Mouse (Mus musculus) forebrain, embryonic 11.5 days (tissue): ENCODE results near the gene Pld4. TPM values are rescaled to one million over a fixed set of nuclear protein-coding genes. Genes with fewer than 3 reads are reported as not detected.

Experiments used
- ATAC-seq: fragments of 200-750 bp; cut with Nextera tagmentation; replicated peaks from 2 replicates; pipeline ENCODE4 v1.8.0; 2017; ENCODE audit warnings: moderate TSS enrichment; ENCODE audit not compliant: low FRiP score
- DNase-seq: peaks from one replicate; pipeline ENCODE4 v3.0.0-alpha.2; 2017; ENCODE audit warnings: low spot score
- H3K27ac ChIP-seq: fragments of 300-500 bp; sonication (generic); 2 replicates; pipeline ENCODE4 v1.5.1; 2014; ENCODE audit warnings: low read depth, low read length
- H3K27me3 ChIP-seq: fragments of 300-500 bp; sonication (generic); 2 replicates; pipeline ENCODE4 v1.6.1; 2014; ENCODE audit warnings: mild to moderate bottlenecking, low read length, mixed read lengths; ENCODE audit not compliant: control insufficient read depth, insufficient read depth
- H3K36me3 ChIP-seq: fragments of 300-500 bp; sonication (generic); 2 replicates; pipeline ENCODE4 v1.6.1; 2014; ENCODE audit warnings: mild to moderate bottlenecking, low read length, moderate library complexity, mixed read lengths; ENCODE audit not compliant: control insufficient read depth, insufficient read depth
- H3K4me1 ChIP-seq: fragments of 300-500 bp; sonication (generic); replicated peaks from 2 replicates; pipeline ENCODE4 v1.6.1; 2014; ENCODE audit warnings: low read length, mixed read lengths; ENCODE audit not compliant: control insufficient read depth, insufficient read depth
- H3K4me2 ChIP-seq: fragments of 300-500 bp; sonication (generic); 2 replicates; pipeline ENCODE4 v1.6.1; 2014; ENCODE audit warnings: low read depth, mild to moderate bottlenecking, low read length, moderate library complexity, mixed read lengths; ENCODE audit not compliant: severe bottlenecking
- H3K4me3 ChIP-seq: fragments of 300-500 bp; sonication (generic); 2 replicates; pipeline ENCODE4 v1.5.1; 2014; ENCODE audit warnings: low read depth, low read length
- H3K9ac ChIP-seq: fragments of 300-500 bp; sonication (generic); 2 replicates; pipeline ENCODE4 v1.6.1; 2014; ENCODE audit warnings: low read length
- H3K9me3 ChIP-seq: fragments of 300-500 bp; sonication (generic); 2 replicates; pipeline ENCODE4 v1.6.1; 2016; ENCODE audit warnings: low read length, mixed read lengths; ENCODE audit not compliant: control insufficient read depth
- WGBS: fragments of 180-500 bp; shearing (Covaris S2); extraction: QIAGEN DNeasy Blood & Tissue Kit; methylation state at CpG from one replicate; pipeline ENCODE4 v1.1.7; 2014; 5-methylcytosine and 5-hydroxymethylcytosine counted together
- polyA plus RNA-seq: library from polyadenylated mRNA; unstranded; fragments of >200 nt; fragmentation: Nextera tagmentation; extraction: Ambion mirVana; gene quantifications from 2 replicates; pipeline ENCODE4 v1.2.1, GENCODE M21; 2014

Gene Pld4
- polyA plus RNA-seq, 1 experiment from 2014 or later, result 3.7 TPM

DNA sequence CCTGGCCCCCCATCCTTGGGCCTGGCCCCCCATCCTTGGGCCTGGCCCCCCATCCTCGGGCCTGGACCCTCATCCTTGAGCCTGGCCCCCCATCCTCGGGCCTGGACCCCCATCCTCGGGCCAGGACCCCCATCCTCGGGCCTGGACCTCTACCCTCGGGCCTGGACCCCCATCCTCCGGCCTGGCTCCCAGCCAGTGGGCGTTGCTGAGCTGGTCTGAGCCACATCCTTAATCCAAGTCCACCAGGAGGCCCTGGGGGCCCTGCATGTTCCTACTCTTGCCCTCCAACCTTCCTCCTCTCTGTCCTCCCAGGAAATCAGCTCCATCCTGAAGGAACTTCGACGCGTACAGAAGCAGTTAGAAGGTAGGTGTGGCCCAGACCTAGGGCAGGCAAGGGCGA, 16.2 kb upstream of the Pld4 start:
- Histone ChIP-seq H3K4me3 (no peak overlapping the region), H3K27me3 (no peaks in the 10 kb centered on the region), H3K27ac (no peak overlapping the region), H3K9ac (no peak overlapping the region), H3K36me3 (no peaks in the 10 kb centered on the region), H3K4me2 (no peak overlapping the region), H3K4me1 (peaks cover 2% of the 10 kb centered on the region; the same call in 1 of the 2 replicates), H3K9me3 (no peaks in the 10 kb centered on the region)
- DNase-seq (peak; percentile 54), ATAC-seq (no peak)
- 87% methylated on average over 11 of the region's 11 CpGs for WGBS

- Histone ChIP-seq H3K4me3 (no peak overlapping the region), H3K4me2 (no peak overlapping the region), H3K9me3 (no peaks in the 10 kb centered on the region), H3K9ac (no peak overlapping the region), H3K27me3 (no peaks in the 10 kb centered on the region), H3K4me1 (peaks cover 2% of the 10 kb centered on the region; the same call in 1 of the 2 replicates), H3K27ac (no peak overlapping the region), H3K36me3 (no peaks in the 10 kb centered on the region)
- DNase-seq (peak; percentile 50), ATAC-seq (no peak)
- WGBS, result 89% methylated on average over 10 of the region's 10 CpGs
Observed at GRCm38 (mm10) chr12:112744891-112745580, 15.4 kb upstream of the Pld4 start.

DNA sequence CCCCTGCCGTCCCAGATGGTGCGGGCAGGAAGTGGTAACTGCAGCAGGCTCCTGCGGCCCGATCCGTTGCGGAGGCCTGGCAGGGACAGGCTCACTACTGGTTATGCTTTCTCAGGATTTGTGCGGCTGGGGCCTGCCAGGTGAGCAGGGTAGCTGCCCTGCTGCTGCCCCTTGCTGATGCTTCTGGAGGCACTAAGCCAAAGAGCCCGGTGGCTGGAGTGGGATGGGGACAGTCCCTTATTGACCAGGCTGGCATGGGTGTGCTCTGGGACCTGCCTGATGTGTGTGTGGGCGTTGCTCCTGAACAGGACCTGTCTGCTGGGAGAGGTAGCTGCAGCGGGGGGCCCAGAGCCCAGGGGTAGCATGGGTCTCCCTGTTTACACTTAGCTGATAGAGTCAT, 14.7 kb upstream of the Pld4 start:
- Histone ChIP-seq H3K4me3 (no peak overlapping the region), H3K4me2 (no peak overlapping the region), H3K36me3 (no peaks in the 10 kb centered on the region), H3K27me3 (no peaks in the 10 kb centered on the region), H3K27ac (no peak overlapping the region), H3K9me3 (no peaks in the 10 kb centered on the region), H3K4me1 (peaks cover 2% of the 10 kb centered on the region; the same call in 1 of the 2 replicates), H3K9ac (no peak overlapping the region)
- WGBS, result 92% methylated on average over 10 of the region's 10 CpGs
- DNase-seq (peak; percentile 49), ATAC-seq (no peak)

DNA sequence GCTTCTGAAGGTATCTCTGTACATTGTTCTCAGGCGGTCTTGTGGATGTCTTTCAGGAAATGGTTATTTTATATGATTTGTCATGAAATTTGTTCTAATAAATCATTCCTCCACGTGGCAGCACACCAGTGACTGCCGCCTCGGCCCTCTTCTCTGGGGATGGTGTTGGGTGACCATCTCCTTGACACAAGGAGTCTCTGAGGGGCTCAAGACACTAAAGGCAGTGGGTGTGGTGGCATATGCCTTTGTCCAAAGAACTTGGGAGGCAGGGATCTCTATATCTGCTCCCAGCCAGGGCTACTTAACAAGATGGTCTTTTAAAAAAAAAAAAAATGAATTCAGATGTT, 14.0 kb upstream of the Pld4 start:
- Histone ChIP-seq H3K27ac (no peak overlapping the region), H3K27me3 (no peaks in the 10 kb centered on the region), H3K9me3 (no peaks in the 10 kb centered on the region), H3K4me3 (no peak overlapping the region), H3K4me2 (no peak overlapping the region), H3K36me3 (no peaks in the 10 kb centered on the region), H3K9ac (no peak overlapping the region), H3K4me1 (peaks cover 2% of the 10 kb centered on the region; the same call in 1 of the 2 replicates)
- peak; percentile 19; the same call in 1 of the 2 replicates for ATAC-seq
- DNase-seq, result peak; percentile 35
- WGBS, result 91% methylated on average over 4 of the region's 4 CpGs

- H3K9me3 ChIP-seq, result no peaks in the 10 kb centered on the region
- 0 out of 2 replicates have a peak overlapping the region, but pooled peaks have one; percentile 2 for H3K9ac ChIP-seq
- 22% methylated on average over 10 of the region's 10 CpGs for WGBS
- peak overlapping the region; percentile 42 for H3K27ac ChIP-seq
- peaks cover 2% of the 10 kb centered on the region; the same call in 1 of the 2 replicates for H3K4me1 ChIP-seq
- H3K27me3 ChIP-seq, result no peaks in the 10 kb centered on the region
- no peaks in the 10 kb centered on the region for H3K36me3 ChIP-seq
- ATAC-seq (peak; percentile 47), DNase-seq (no peak)
- H3K4me3 ChIP-seq, result no peak overlapping the region
- no peak overlapping the region for H3K4me2 ChIP-seq
Observed at GRCm38 (mm10) chr12:112746808-112747605, 13.4 kb upstream of the Pld4 start.

DNA sequence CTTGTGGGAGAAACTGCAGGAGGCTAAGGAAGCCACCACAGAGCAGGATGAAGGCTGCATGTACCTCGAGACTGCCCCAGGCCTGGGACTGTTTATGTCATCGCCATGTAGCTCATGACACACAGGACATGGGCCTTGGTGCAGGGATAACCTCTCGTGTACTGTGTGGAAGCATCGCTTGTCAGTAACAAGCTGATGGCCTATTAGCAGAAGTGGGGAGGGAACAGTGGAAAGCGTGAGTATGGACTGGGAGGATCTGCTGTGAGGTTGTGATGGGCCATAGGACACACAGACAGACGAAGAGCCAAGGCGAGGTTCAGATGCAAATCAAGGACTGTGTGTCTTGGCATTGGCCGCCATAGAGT, 12.9 kb upstream of the Pld4 start:
- Histone ChIP-seq H3K27ac (peak overlapping the region; percentile 42; the same call in 1 of the 2 replicates), H3K9me3 (no peaks in the 10 kb centered on the region), H3K4me1 (peaks cover 2% of the 10 kb centered on the region; the same call in 1 of the 2 replicates), H3K27me3 (no peaks in the 10 kb centered on the region), H3K4me3 (no peak overlapping the region), H3K9ac (0 out of 2 replicates have a peak overlapping the region, but pooled peaks have one; percentile 2), H3K4me2 (no peak overlapping the region), H3K36me3 (no peaks in the 10 kb centered on the region)
- 0 out of 2 replicates have a peak, but pooled peaks have one; percentile 11 for ATAC-seq
- 76% methylated on average over 8 of the region's 8 CpGs for WGBS
- no peak for DNase-seq

DNA sequence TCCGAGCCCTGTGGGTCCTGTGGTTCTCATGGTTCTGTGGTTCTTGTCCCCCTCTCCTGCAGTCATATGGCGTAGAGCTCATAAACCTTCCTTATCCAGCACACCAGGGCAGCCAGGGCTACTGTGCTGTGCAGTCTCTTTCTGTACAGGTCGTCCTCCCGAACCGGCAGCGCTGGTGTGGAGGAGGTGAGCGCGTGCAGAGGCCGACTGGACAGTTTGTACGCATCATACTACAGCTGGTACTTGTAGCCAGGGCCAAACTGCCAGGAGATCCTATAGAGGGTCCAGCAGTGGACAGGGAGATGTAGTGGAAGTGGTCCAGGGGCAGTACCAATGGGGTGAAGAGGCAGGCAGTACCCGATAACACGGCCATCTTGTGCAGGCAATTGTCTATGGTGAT, 9.5 kb upstream of the Pld4 start:
- Histone ChIP-seq H3K4me3 (no peak overlapping the region), H3K9ac (no peak overlapping the region), H3K4me2 (no peak overlapping the region), H3K4me1 (peaks cover 2% of the 10 kb centered on the region; the same call in 1 of the 2 replicates), H3K36me3 (no peaks in the 10 kb centered on the region), H3K9me3 (no peaks in the 10 kb centered on the region), H3K27me3 (no peaks in the 10 kb centered on the region), H3K27ac (no peak overlapping the region)
- ATAC-seq, result no peak
- DNase-seq, result no peak
- WGBS, result 91% methylated on average over 12 of the region's 12 CpGs

DNA sequence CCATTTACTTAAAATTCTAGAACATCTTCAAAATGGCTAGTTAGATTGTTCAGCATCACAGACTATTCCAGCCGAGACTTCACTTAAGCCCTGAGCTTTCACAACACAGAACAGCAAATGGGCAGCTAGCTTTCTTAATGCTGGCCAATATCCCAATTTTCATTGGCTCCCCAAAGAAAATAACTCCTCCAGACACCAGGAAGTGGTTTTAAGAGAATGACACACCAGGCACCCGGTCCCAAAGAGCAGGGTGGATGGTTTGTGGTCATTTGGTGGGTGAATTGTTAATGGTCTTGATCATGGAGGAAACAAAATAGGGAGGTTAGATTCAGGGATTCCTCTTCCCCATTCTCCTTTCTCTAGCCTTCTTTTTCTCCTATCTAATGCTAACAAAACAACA, 8.1 kb upstream of the Pld4 start:
- Histone ChIP-seq H3K27ac (no peak overlapping the region), H3K36me3 (no peaks in the 10 kb centered on the region), H3K9ac (no peak overlapping the region), H3K4me3 (no peak overlapping the region), H3K9me3 (no peaks in the 10 kb centered on the region), H3K4me2 (no peak overlapping the region), H3K4me1 (no peaks in the 10 kb centered on the region), H3K27me3 (no peaks in the 10 kb centered on the region)
- WGBS, result 61% methylated on average over 2 of the region's 2 CpGs
- ATAC-seq, result no peak
- no peak for DNase-seq
